Mouse (Mus musculus) gastrocnemius, adult 2 months (tissue): ENCODE results near the gene Irf4. TPM values are rescaled to one million over a fixed set of nuclear protein-coding genes. Genes with fewer than 3 reads are reported as not detected.

ENCODE experiments used
- DNase-seq: peaks from one replicate; pipeline ENCODE4 v3.0.0; 2022
- H3K27ac ChIP-seq: fragments of 200-600 bp; 2 replicates; pipeline ENCODE4 v1.8.1; 2022; ENCODE audit warnings: mild to moderate bottlenecking
- H3K4me3 ChIP-seq: fragments of 200-600 bp; 2 replicates; pipeline ENCODE4 v1.8.1; 2022; ENCODE audit warnings: mild to moderate bottlenecking, moderate library complexity
- CTCF ChIP-seq: fragments of 200-600 bp; IDR thresholded peaks from 2 replicates; pipeline ENCODE4 v1.8.1; 2022; ENCODE audit warnings: antibody characterized with exemption, mild to moderate bottlenecking, moderate library complexity
- intact Hi-C: fragments of 180-260 bp; cut with DNase I; formaldehyde crosslinking; loops from one replicate; pipeline ENCODE4 v1.15.1; 2025
- total RNA-seq, 2 experiments: library from RNA; stranded (reverse); gene quantifications; 2 replicates each; pipeline ENCODE4 v1.2.3; 2021

Irf4 gene
- total RNA-seq, 2 experiments from 2014 or later: 0.64 to 2.5 TPM

GRCm38 (mm10) chr13:30724691-30725271 lies 24.2 kb upstream of the Irf4 start:
- TF ChIP-seq CTCF: no peak
- H3K27ac ChIP-seq: peak overlapping the region; percentile 48
- DNase-seq: peak; percentile 51
- intact Hi-C loops: no loop called here
- peak overlapping the region; percentile 49 for H3K4me3 ChIP-seq

GRCm38 (mm10) chr13:30726879-30727278 lies 22.1 kb upstream of the Irf4 start:
- intact Hi-C loops: no loop called here
- Histone ChIP-seq H3K4me3 (no peak overlapping the region), H3K27ac (no peak overlapping the region)
- no peak for TF ChIP-seq CTCF
- no peak for DNase-seq

- no peak for TF ChIP-seq CTCF
- Histone ChIP-seq H3K27ac (no peak overlapping the region), H3K4me3 (no peak overlapping the region)
- no peak for DNase-seq
- intact Hi-C loops: no loop called here
Observed at GRCm38 (mm10) chr13:30728155-30728554, 20.9 kb upstream of the Irf4 start.

GRCm38 (mm10) chr13:30729245-30729644 lies 19.8 kb upstream of the Irf4 start:
- peak overlapping the region; percentile 30; the same call in 1 of the 2 replicates for H3K4me3 ChIP-seq
- peak; percentile 71 for TF ChIP-seq CTCF
- intact Hi-C loops: no loop called here
- DNase-seq: peak; percentile 76
- peak overlapping the region; percentile 35; the same call in 1 of the 2 replicates for H3K27ac ChIP-seq

- no peak for TF ChIP-seq CTCF
- no peak for DNase-seq
- H3K27ac ChIP-seq: no peak overlapping the region
- intact Hi-C loops: loop anchor here (1.0 kb wide), 1 partner anchor 129 kb away; no protein-coding TSS in a partner anchor
- H3K4me3 ChIP-seq: no peak overlapping the region
Observed at GRCm38 (mm10) chr13:30730104-30730793, 18.8 kb upstream of the Irf4 start.

GRCm38 (mm10) chr13:30732709-30733445 lies 16.1 kb upstream of the Irf4 start:
- Histone ChIP-seq H3K4me3 (no peak overlapping the region), H3K27ac (no peak overlapping the region)
- intact Hi-C loops: no loop called here
- no peak for DNase-seq
- no peak for TF ChIP-seq CTCF

- Histone ChIP-seq H3K4me3 (no peak overlapping the region), H3K27ac (no peak overlapping the region)
- no peak for TF ChIP-seq CTCF
- no peak for DNase-seq
- intact Hi-C loops: no loop called here
Observed at GRCm38 (mm10) chr13:30736721-30737120, 12.3 kb upstream of the Irf4 start.

- no peak overlapping the region for H3K27ac ChIP-seq
- no peak overlapping the region for H3K4me3 ChIP-seq
- intact Hi-C loops: no loop called here
- TF ChIP-seq CTCF: no peak
- no peak for DNase-seq
Observed at GRCm38 (mm10) chr13:30737257-30737656, 11.8 kb upstream of the Irf4 start.

GRCm38 (mm10) chr13:30738310-30738840 lies 10.7 kb upstream of the Irf4 start:
- TF ChIP-seq CTCF: no peak
- Histone ChIP-seq H3K4me3 (no peak overlapping the region), H3K27ac (no peak overlapping the region)
- DNase-seq: no peak
- intact Hi-C loops: no loop called here

- intact Hi-C loops: no loop called here
- TF ChIP-seq CTCF: no peak
- H3K27ac ChIP-seq: no peak overlapping the region
- no peak for DNase-seq
- no peak overlapping the region for H3K4me3 ChIP-seq
Observed at GRCm38 (mm10) chr13:30741172-30741571, 7.9 kb upstream of the Irf4 start.

GRCm38 (mm10) chr13:30742411-30742970 lies 6.5 kb upstream of the Irf4 start:
- no peak overlapping the region for H3K27ac ChIP-seq
- intact Hi-C loops: no loop called here
- DNase-seq: no peak
- no peak overlapping the region for H3K4me3 ChIP-seq
- no peak for TF ChIP-seq CTCF

- intact Hi-C loops: no loop called here
- H3K27ac ChIP-seq: no peak overlapping the region
- no peak for TF ChIP-seq CTCF
- no peak for DNase-seq
- no peak overlapping the region for H3K4me3 ChIP-seq
Observed at GRCm38 (mm10) chr13:30745121-30745520, 3.9 kb upstream of the Irf4 start.

- Histone ChIP-seq H3K4me3 (no peak overlapping the region), H3K27ac (no peak overlapping the region)
- intact Hi-C loops: no loop called here
- no peak for DNase-seq
- TF ChIP-seq CTCF: no peak
Observed at GRCm38 (mm10) chr13:30747068-30747467, 2.0 kb upstream of the Irf4 start.
